Mouse (Mus musculus) E14TG2a.4 (cell line): Measurements from ENCODE around the gene Flcn.
A peak's percentile ranks its signal among the peaks of the same experiment; 100 is the strongest.

Source experiments
- H3K27me3 ChIP-seq: 2 replicates; pipeline ENCODE4 v1.6.1; 2014; ENCODE audit warnings: low read length, control low read depth; ENCODE audit not compliant: insufficient read depth
- H3K36me3 ChIP-seq: 2 replicates; pipeline ENCODE4 v1.6.1; 2014; ENCODE audit warnings: low read length, control low read depth; ENCODE audit not compliant: insufficient read depth
- H3K4me1 ChIP-seq: replicated peaks from 2 replicates; pipeline ENCODE4 v1.6.1; 2014; ENCODE audit warnings: low read depth, low read length, control low read depth
- H3K4me3 ChIP-seq: replicated peaks from 2 replicates; pipeline ENCODE4 v1.5.1; 2014; ENCODE audit warnings: mild to moderate bottlenecking, low read length
- H3K9me3 ChIP-seq: 2 replicates; pipeline ENCODE4 v1.6.1; 2014; ENCODE audit warnings: low read length, control low read depth
- CTCF ChIP-seq: conservative IDR thresholded peaks from 2 replicates; pipeline ENCODE4 v1.5.1; 2014; ENCODE audit warnings: low read length
- NANOG ChIP-seq: IDR thresholded peaks from 2 replicates; pipeline ENCODE4 v1.6.1; 2014; ENCODE audit warnings: borderline replicate concordance, low read length, mixed read lengths
- POU5F1 ChIP-seq: IDR thresholded peaks from 2 replicates; pipeline ENCODE4 v1.6.1; 2014; ENCODE audit warnings: low read length, borderline replicate concordance

Gene Flcn

GRCm38 (mm10) chr11:59809670-59810474 is at the start of gene Flcn:
TSS of gene Flcn (minus strand) at chr11:59810016.
- TF ChIP-seq NANOG (no peak), POU5F1 (no peak), CTCF (no peak)
- H3K4me1 ChIP-seq = peaks cover 86% of the 10 kb centered on the region
- H3K9me3 ChIP-seq = no peaks in the 10 kb centered on the region
- H3K27me3 ChIP-seq = no peaks in the 10 kb centered on the region
- H3K36me3 ChIP-seq = peaks cover 32% of the 10 kb centered on the region
- peak within 1 kb of the TSS; percentile 90 for H3K4me3 ChIP-seq

GRCm38 (mm10) chr11:59852865-59853264 is 43.0 kb upstream of the Flcn start:
- Histone ChIP-seq H3K4me3 (no peak overlapping the region), H3K36me3 (no peaks in the 10 kb centered on the region), H3K4me1 (peaks cover 13% of the 10 kb centered on the region), H3K9me3 (no peaks in the 10 kb centered on the region), H3K27me3 (peaks cover 22% of the 10 kb centered on the region)
- TF ChIP-seq CTCF (no peak), NANOG (no peak), POU5F1 (no peak)

- TF ChIP-seq CTCF = no peak
- TF ChIP-seq POU5F1 = no peak
- no peak for TF ChIP-seq NANOG
- H3K27me3 ChIP-seq = peaks cover 22% of the 10 kb centered on the region
These were observed 38.4 kb upstream of the Flcn start for GRCm38 (mm10) chr11:59847891-59848884.

GRCm38 (mm10) chr11:59847131-59847530 is 37.3 kb upstream of the Flcn start:
- Histone ChIP-seq H3K27me3 (peaks cover 22% of the 10 kb centered on the region), H3K9me3 (0 out of 2 replicates have a peak, but pooled peaks cover 5% of the 10 kb centered on the region), H3K4me3 (peak overlapping the region; percentile 87; the same call in 1 of the 2 replicates), H3K4me1 (peaks cover 8% of the 10 kb centered on the region), H3K36me3 (no peaks in the 10 kb centered on the region)
- TF ChIP-seq NANOG = no peak
- peak; percentile 31 for TF ChIP-seq CTCF

More at GRCm38 (mm10) chr11:59847891-59848884, 38.4 kb upstream of the Flcn start:
- H3K4me3 ChIP-seq = peak overlapping the region; percentile 87
- H3K9me3 ChIP-seq = 0 out of 2 replicates have a peak, but pooled peaks cover 5% of the 10 kb centered on the region
- no peaks in the 10 kb centered on the region for H3K36me3 ChIP-seq
- H3K4me1 ChIP-seq = peaks cover 17% of the 10 kb centered on the region

GRCm38 (mm10) chr11:59846311-59846710 is 36.5 kb upstream of the Flcn start:
- no peaks in the 10 kb centered on the region for H3K36me3 ChIP-seq
- 0 out of 2 replicates have a peak, but pooled peaks cover 5% of the 10 kb centered on the region for H3K9me3 ChIP-seq
- TF ChIP-seq CTCF = no peak
- TF ChIP-seq POU5F1 = no peak
- TF ChIP-seq NANOG = no peak
- no peak overlapping the region for H3K4me3 ChIP-seq
- H3K4me1 ChIP-seq = peaks cover 8% of the 10 kb centered on the region
- peaks cover 22% of the 10 kb centered on the region for H3K27me3 ChIP-seq

GRCm38 (mm10) chr11:59839459-59840126 is 29.8 kb upstream of the Flcn start, which contains the start of gene Cops3:
TSS of gene Cops3 (minus strand) at chr11:59839838.
- H3K27me3 ChIP-seq = no peaks in the 10 kb centered on the region
- no peak for TF ChIP-seq NANOG
- H3K36me3 ChIP-seq = peaks cover 36% of the 10 kb centered on the region
- H3K4me3 ChIP-seq = peak within 1 kb of the TSS; percentile 99
- H3K9me3 ChIP-seq = no peaks in the 10 kb centered on the region
- peaks cover 27% of the 10 kb centered on the region for H3K4me1 ChIP-seq

- peaks cover 27% of the 10 kb centered on the region for H3K4me1 ChIP-seq
- peak within 1 kb of the TSS; percentile 99 for H3K4me3 ChIP-seq
- peaks cover 42% of the 10 kb centered on the region for H3K36me3 ChIP-seq
- H3K27me3 ChIP-seq = no peaks in the 10 kb centered on the region
- H3K9me3 ChIP-seq = no peaks in the 10 kb centered on the region
- TF ChIP-seq CTCF = no peak
- TF ChIP-seq NANOG = no peak
- no peak for TF ChIP-seq POU5F1
These were observed 29.2 kb upstream of the Flcn start, which contains the start of gene Nt5m for GRCm38 (mm10) chr11:59839008-59839458. TSS of gene Nt5m (plus strand) at chr11:59839447.
